In genomic region chr7:125181548-125181947, GRCm38 (mm10) we compare ENCODE assay signal across 9 mouse cellular contexts.
DNase-seq lines count a peak whose midpoint lies in the region; ATAC-seq lines count a peak whose summit lies in the region.
"Had no signal": no experiment of that assay in that cellular context is flagged by ENCODE, and none has a peak within 500 bp of the region (broad histone marks: within the 10 kb centered on the region; RNA-seq: fewer than 3 reads in every experiment).

No protein-coding gene starts in this region.

- no peak for ATAC-seq in embryonic facial prominence, embryonic 11.5 days (replicated peaks; ENCODE audit: insufficient number of reproducible peaks, low FRiP score, low TSS enrichment, low read depth)
- no peak for ATAC-seq in midbrain, embryonic 14.5 days (ENCODE audit: low FRiP score, low TSS enrichment)
- peak; percentile 60 to 81 for ATAC-seq in hematopoietic stem cell, adult 5-6 weeks (replicated peaks in 1 of 2; ENCODE audit: insufficient read depth in 1 of 2, low FRiP score in 2 of 2, low TSS enrichment in 1 of 2, low read depth in 1 of 2, poor library complexity in 2 of 2, severe bottlenecking in 2 of 2)
- peak; percentile 70; the same call in 1 of the 2 replicates for ATAC-seq in midbrain, embryonic 15.5 days (replicated peaks)

- H3K36me3 ChIP-seq in embryonic facial prominence, embryonic 11.5 days (replicated peaks; ENCODE audit: control insufficient read depth, insufficient read depth, low read depth, low read length) = no peaks in the 10 kb centered on the region
- no peaks in the 10 kb centered on the region for H3K36me3 ChIP-seq in embryonic facial prominence, embryonic 10.5 days (replicated peaks)
- no peaks in the 10 kb centered on the region for H3K36me3 ChIP-seq in midbrain, embryonic 14.5 days (ENCODE audit: control insufficient read depth, insufficient read depth, low read length)
- H3K36me3 ChIP-seq in midbrain, embryonic 10.5 days = no peaks in the 10 kb centered on the region
- no peaks in the 10 kb centered on the region for H3K36me3 ChIP-seq in midbrain, embryonic 15.5 days (replicated peaks)

- no peak overlapping the region for H3K4me2 ChIP-seq in embryonic facial prominence, embryonic 11.5 days (ENCODE audit: low read depth, low read length)
- no peak overlapping the region for H3K4me2 ChIP-seq in midbrain, embryonic 14.5 days (ENCODE audit: low read length)
- no peak overlapping the region for H3K4me2 ChIP-seq in midbrain, embryonic 15.5 days

- H3K9ac ChIP-seq in embryonic facial prominence, embryonic 11.5 days (replicated peaks; ENCODE audit: low read length) = no peak overlapping the region
- no peak overlapping the region for H3K9ac ChIP-seq in midbrain, embryonic 14.5 days (replicated peaks; ENCODE audit: low read length)
- no peak overlapping the region for H3K9ac ChIP-seq in midbrain, embryonic 15.5 days

- WGBS in embryonic facial prominence, embryonic 11.5 days = 92% methylated on average over 3 of the region's 3 CpGs
- WGBS in embryonic facial prominence, embryonic 10.5 days = 77% methylated on average over 3 of the region's 3 CpGs
- WGBS in midbrain, embryonic 14.5 days = 87% methylated on average over 3 of the region's 3 CpGs
- 90% methylated on average over 3 of the region's 3 CpGs for WGBS in midbrain, embryonic 10.5 days
- WGBS in midbrain, embryonic 15.5 days = 83% methylated on average over 3 of the region's 3 CpGs

- H3K27me3 ChIP-seq in embryonic facial prominence, embryonic 11.5 days (ENCODE audit: control insufficient read depth, insufficient read depth, low read length) = no peaks in the 10 kb centered on the region
- no peaks in the 10 kb centered on the region for H3K27me3 ChIP-seq in embryonic facial prominence, embryonic 10.5 days (replicated peaks; ENCODE audit: low read depth, poor library complexity, severe bottlenecking)
- no peaks in the 10 kb centered on the region for H3K27me3 ChIP-seq in midbrain, embryonic 14.5 days (ENCODE audit: control insufficient read depth, insufficient read depth, low read length)
- H3K27me3 ChIP-seq in midbrain, embryonic 10.5 days (ENCODE audit: low read depth, poor library complexity, severe bottlenecking) = no peaks in the 10 kb centered on the region
- H3K27me3 ChIP-seq in midbrain, embryonic 15.5 days (replicated peaks) = no peaks in the 10 kb centered on the region
- H3K27me3 ChIP-seq: megakaryocyte, embryonic 14.5 days had no signal

- H3K27ac ChIP-seq in embryonic facial prominence, embryonic 11.5 days (replicated peaks; ENCODE audit: low read depth, low read length) = no peak overlapping the region
- H3K27ac ChIP-seq in embryonic facial prominence, embryonic 10.5 days (replicated peaks) = no peak overlapping the region
- no peak overlapping the region for H3K27ac ChIP-seq in midbrain, embryonic 14.5 days (replicated peaks; ENCODE audit: low read depth, low read length)
- no peak overlapping the region for H3K27ac ChIP-seq in midbrain, embryonic 10.5 days (replicated peaks)
- H3K27ac ChIP-seq in midbrain, embryonic 15.5 days = no peak overlapping the region

- DNase-seq in embryonic facial prominence, embryonic 11.5 days (ENCODE audit: low spot score) = peak; percentile 10
- DNase-seq in embryonic facial prominence, embryonic 10.5 days (ENCODE audit: low spot score) = no peak
- DNase-seq in midbrain, embryonic 14.5 days = peak; percentile 72
- DNase-seq in midbrain, embryonic 10.5 days (ENCODE audit: low spot score) = no peak
- DNase-seq in urinary bladder, postnatal 25 days (ENCODE audit: low spot score) = no peak
- no peak for DNase-seq in B cell, adult 2 months

- H3K4me3 ChIP-seq in embryonic facial prominence, embryonic 11.5 days (ENCODE audit: low read depth, low read length) = no peak overlapping the region
- no peak overlapping the region for H3K4me3 ChIP-seq in embryonic facial prominence, embryonic 10.5 days
- H3K4me3 ChIP-seq in midbrain, embryonic 14.5 days (replicated peaks; ENCODE audit: low read depth, low read length) = no peak overlapping the region
- no peak overlapping the region for H3K4me3 ChIP-seq in midbrain, embryonic 10.5 days
- no peak overlapping the region for H3K4me3 ChIP-seq in midbrain, embryonic 15.5 days
- H3K4me3 ChIP-seq: megakaryocyte, embryonic 14.5 days had no signal

- H3K4me1 ChIP-seq in embryonic facial prominence, embryonic 11.5 days (ENCODE audit: control insufficient read depth, insufficient read depth, low read length) = no peaks in the 10 kb centered on the region
- H3K4me1 ChIP-seq in embryonic facial prominence, embryonic 10.5 days = no peaks in the 10 kb centered on the region
- H3K4me1 ChIP-seq in midbrain, embryonic 14.5 days (ENCODE audit: control insufficient read depth, insufficient read depth, low read length) = no peaks in the 10 kb centered on the region
- peaks cover 4% of the 10 kb centered on the region; the same call in 1 of the 2 replicates for H3K4me1 ChIP-seq in midbrain, embryonic 10.5 days
- H3K4me1 ChIP-seq in midbrain, embryonic 15.5 days = no peaks in the 10 kb centered on the region
- H3K4me1 ChIP-seq: megakaryocyte, embryonic 14.5 days had no signal

- H3K9me3 ChIP-seq in embryonic facial prominence, embryonic 11.5 days (replicated peaks; ENCODE audit: control insufficient read depth, low read length) = no peaks in the 10 kb centered on the region
- no peaks in the 10 kb centered on the region for H3K9me3 ChIP-seq in embryonic facial prominence, embryonic 10.5 days
- no peaks in the 10 kb centered on the region for H3K9me3 ChIP-seq in midbrain, embryonic 14.5 days (ENCODE audit: control insufficient read depth, low read length)
- H3K9me3 ChIP-seq in midbrain, embryonic 10.5 days (replicated peaks) = no peaks in the 10 kb centered on the region
- H3K9me3 ChIP-seq in midbrain, embryonic 15.5 days = no peaks in the 10 kb centered on the region
- H3K9me3 ChIP-seq: megakaryocyte, embryonic 14.5 days had no signal

Comparison
In these comparisons a context has a peak if more than half of its experiments do, and no peak if none do; other contexts are left out.
1. ATAC-seq: peak in hematopoietic stem cell, adult 5-6 weeks (2 of 2) and midbrain, embryonic 15.5 days (single experiment); none in embryonic facial prominence, embryonic 11.5 days (single experiment) and midbrain, embryonic 14.5 days (single experiment).
2. DNase-seq: peak in embryonic facial prominence, embryonic 11.5 days (single experiment) and midbrain, embryonic 14.5 days (single experiment); none in embryonic facial prominence, embryonic 10.5 days (single experiment), midbrain, embryonic 10.5 days (single experiment), urinary bladder, postnatal 25 days (single experiment) and B cell, adult 2 months (0 of 2).